ENCODE assay signal across 10 mouse cellular contexts in genomic region chr6:65818039-65818747, GRCm38 (mm10). TPM values are rescaled to one million over a fixed set of nuclear protein-coding genes. Genes with fewer than 3 reads are reported as not detected.
DNase-seq lines count a peak whose midpoint lies in the region; TF ChIP-seq lines count a peak whose summit lies in the region.
"Had no signal": no experiment of that assay in that cellular context is flagged by ENCODE, and none has a peak within 500 bp of the region (broad histone marks: within the 10 kb centered on the region; RNA-seq: fewer than 3 reads in every experiment).

No protein-coding gene starts in this region.

- TF ChIP-seq CTCF in brain, embryonic 14.5 days (IDR thresholded peaks at IDR 0.05; ENCODE audit: borderline replicate concordance, extremely low read depth, insufficient read depth, insufficient read length): no peak

- peak; percentile 13 for DNase-seq in right cerebral cortex, adult 18-20 months
- DNase-seq in right cerebral cortex, postnatal 4 days: no peak
- DNase-seq in brain, embryonic 14.5 days (ENCODE audit: low read depth): peak; percentile 36
- DNase-seq in cerebellum, postnatal 14 days: peak; percentile 48 to 63
- peak; percentile 17 to 26 for DNase-seq in layer of hippocampus, postnatal 10 days (ENCODE audit: low spot score in 2 of 2)
- no peak for DNase-seq in gastrocnemius, postnatal 4 days (ENCODE audit: low spot score in 2 of 2)
- DNase-seq in c-Kit-positive CD71-positive TER-119-positive erythroid progenitor cells, embryonic 14.5 days (ENCODE audit: low spot score): no peak
- DNase-seq: gastrocnemius, postnatal 36 days; kidney, postnatal 36 days; lung, adult 18-20 months had no signal

- no peak for TF ChIP-seq POLR2A in brain, embryonic 14.5 days (IDR thresholded peaks at IDR 0.05; ENCODE audit: borderline replicate concordance, extremely low read depth, insufficient read depth, insufficient read length, poor library complexity, severe bottlenecking)

RNA-seq across cellular contexts. Expression of gene Prdm5, which starts 39.4 kb away (rescaled TPM):
- 5.3 and 6.0 TPM in 2 replicates for polyA plus RNA-seq in brain, embryonic 14.5 days (2012; rRNA removed)
- total RNA-seq in layer of hippocampus, postnatal 10 days (2021): 10 to 100 TPM in 1 of 2 experiments, 1 to 10 TPM in 1; 9.5 to 10.2 TPM
- total RNA-seq in gastrocnemius, postnatal 4 days (2021): 10 to 100 TPM; 16.1 to 19.3 TPM

Comparison
In these comparisons a context has a peak if more than half of its experiments do, and no peak if none do; other contexts are left out.
1. DNase-seq: peak in right cerebral cortex, adult 18-20 months (single experiment), brain, embryonic 14.5 days (single experiment), cerebellum, postnatal 14 days (2 of 2) and layer of hippocampus, postnatal 10 days (2 of 2); none in right cerebral cortex, postnatal 4 days (single experiment), gastrocnemius, postnatal 4 days (0 of 2) and c-Kit-positive CD71-positive TER-119-positive erythroid progenitor cells, embryonic 14.5 days (single experiment).